Mouse (Mus musculus) layer of hippocampus, postnatal 36 days (tissue): ENCODE data around the gene Palmd. TPM values are rescaled to one million over a fixed set of nuclear protein-coding genes. Genes with fewer than 3 reads are reported as not detected.
A peak's percentile ranks its signal among the peaks of the same experiment; 100 is the strongest.

Source experiments
- DNase-seq, 2 experiments: peaks; one replicate each; pipeline ENCODE4 v3.0.0; 2022
- total RNA-seq, 2 experiments: library from RNA; stranded (reverse); gene quantifications; 2 replicates each; pipeline ENCODE4 v1.2.3; 2021

Gene Palmd
- 10 to 100 TPM; 29.1 to 31.8 TPM for total RNA-seq

DNA sequence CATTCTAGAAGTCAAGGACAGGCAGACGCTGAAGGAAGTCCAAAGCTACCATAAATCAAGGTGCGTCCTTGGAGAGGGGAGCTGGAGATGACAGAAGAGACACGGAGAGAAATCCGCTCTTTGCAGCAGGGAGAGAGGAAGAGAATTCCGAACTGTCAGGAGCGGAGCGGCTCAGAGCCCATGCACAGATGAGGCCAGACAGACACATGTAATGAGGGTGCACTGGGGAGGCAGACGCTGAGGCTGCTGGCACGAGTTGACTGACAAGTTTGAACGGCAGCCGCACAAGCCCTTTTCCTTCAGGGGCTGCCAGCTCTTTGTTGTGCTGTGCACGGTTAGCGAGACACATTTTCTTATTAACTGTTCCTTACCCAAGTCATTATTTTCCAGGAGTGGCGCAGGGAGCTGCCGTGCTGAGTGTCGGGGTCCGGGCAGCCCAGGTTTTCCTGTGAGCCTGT is at the start of gene Palmd:
Palmd (minus strand) TSS at position 448 of the 458 bp plus-strand sequence.
- DNase-seq = peak; percentile 66 to 71

DNA sequence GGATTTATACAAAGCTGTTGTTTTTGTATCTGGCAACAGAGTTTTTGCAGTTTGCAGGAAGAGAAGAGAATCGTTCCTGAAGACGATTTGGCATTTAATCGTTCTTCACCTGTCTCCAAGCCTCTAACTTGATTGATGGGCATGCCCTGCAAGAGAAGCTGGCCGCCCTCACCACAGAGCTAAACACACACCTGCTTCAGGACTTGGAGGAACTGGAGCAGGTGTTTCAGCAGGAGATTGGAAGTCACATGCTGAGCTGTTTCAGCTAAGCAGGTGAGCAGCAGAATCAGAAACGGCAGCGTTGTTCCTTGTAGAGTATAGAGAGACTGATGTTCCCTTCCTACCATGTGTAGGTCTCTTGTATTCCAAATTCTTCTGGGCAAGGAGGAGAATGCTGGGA is 41.4 kb upstream of the Palmd start:
- DNase-seq = no peak

- no peak for DNase-seq
Observed at GRCm38 (mm10) chr3:117007340-117007739, 38.6 kb upstream of the Palmd start.

DNA sequence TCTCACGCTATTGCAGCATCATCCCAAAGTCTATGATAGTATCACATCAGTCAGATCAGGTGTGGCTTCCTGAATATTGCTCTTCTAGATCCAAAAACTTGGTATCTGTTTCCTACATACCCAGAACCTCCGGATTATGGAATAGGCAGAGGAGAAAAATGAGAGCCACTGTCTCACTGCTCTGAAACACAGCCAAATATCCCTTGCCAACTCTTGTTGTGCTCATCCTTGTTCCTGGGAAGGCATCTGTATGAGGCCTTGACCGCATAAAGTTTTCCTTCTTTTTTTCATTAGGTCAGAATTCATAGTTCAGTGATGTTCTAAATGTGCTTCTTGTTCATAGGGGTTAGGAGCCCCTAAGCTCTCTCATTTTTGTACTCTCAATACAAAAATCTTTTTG is 37.8 kb upstream of the Palmd start:
- DNase-seq = no peak

- DNase-seq = no peak
Observed at GRCm38 (mm10) chr3:117003379-117003778, 34.6 kb upstream of the Palmd start.

DNA sequence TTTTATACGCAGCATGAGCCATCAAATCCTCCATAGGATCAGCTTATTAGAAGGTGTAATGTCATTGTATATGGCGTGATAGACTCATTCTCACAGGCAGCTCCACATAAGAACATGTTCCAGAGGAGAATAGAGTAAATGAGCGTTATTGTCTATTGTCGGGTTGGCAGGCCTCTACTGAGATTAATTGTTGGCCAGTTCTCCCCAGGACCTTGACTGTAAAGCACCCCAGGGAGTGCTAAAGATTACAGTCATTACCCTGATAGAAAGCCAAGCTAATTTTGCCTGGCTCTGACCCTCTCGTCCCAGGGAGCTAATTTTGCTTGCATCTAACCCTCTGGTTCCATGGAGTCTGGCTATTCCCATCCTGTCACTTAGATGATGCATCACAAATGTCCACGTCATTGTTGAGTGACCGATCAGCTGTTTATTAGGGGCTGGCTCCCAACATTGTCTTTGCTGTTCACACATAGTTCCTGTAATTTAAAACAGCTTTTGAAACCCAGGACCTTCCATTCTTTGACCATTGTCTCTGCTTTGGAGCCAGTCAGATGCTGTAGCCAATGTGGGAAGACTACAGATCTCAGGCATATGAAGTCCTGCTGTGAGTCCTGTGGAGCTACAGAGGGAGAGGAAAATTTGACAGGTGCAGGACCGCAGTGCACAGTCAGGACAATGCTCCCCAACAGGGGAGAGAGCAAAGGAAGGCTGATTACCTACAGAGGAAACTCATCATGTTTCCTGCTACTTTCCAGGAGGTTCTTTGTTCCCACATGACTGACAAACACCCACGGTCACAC is 33.1 kb upstream of the Palmd start:
- no peak for DNase-seq

DNA sequence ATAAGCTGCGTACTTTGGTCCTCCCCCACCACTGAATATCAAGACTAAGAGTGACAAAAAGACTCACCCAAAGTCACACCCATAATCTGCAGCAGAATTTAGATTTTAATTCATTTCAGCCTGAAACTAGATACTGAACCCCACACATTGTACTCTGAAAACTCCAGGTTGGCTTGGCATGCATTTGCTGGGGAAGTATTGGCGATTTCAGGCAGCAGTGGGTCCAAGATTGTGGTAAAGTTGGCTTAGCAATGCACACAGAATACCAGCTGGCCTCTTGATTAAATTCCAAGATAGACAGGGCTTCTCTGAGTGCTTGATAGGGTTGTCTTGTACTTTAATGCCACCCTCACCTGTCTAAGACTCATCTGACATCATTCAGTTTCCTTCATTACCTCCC is 24.2 kb upstream of the Palmd start:
- DNase-seq = no peak

- DNase-seq = no peak
Observed at GRCm38 (mm10) chr3:116991180-116991579, 22.4 kb upstream of the Palmd start.

- no peak for DNase-seq
Observed at GRCm38 (mm10) chr3:116988221-116988620, 19.4 kb upstream of the Palmd start.

DNA sequence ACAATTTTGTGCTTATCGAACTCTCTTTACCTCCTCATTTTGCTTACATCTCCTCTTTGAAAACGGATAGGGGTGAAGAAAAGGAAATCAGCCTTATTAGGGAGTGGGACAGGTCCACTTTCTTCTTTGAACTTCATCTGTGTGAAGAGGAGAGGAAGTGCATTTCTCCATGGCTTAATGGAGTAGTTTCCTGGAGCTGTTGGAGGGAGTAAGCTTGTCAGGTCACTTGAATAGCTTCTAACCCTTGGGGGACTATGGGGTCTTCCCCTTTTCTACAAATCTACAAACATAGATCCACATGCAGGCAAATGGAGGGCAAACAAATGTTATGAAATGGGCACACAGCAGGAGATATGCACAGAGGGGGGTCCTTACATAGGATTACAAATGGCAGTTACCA is 17.7 kb upstream of the Palmd start:
- DNase-seq = no peak

DNA sequence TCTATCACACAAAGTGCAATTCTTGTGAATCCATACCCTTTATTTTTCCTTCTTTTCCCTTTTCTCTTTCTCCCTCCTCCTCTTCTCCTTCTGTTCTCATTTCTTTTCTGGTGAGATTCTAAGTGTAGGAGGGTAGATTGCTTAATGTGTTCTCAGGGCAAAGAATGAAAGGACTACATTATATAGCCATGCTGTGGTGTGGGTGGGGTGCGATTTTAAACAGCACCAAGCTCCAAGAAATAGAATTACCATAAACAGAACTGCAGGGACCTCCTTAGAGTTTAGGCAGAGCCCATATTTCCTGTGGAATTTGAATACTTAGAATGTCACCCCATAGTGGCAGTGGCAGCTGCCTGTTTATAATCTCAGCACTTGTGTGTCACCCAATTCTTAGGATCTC is 17.0 kb upstream of the Palmd start:
- peak in 1 of 2 experiments; percentile 22 for DNase-seq

DNA sequence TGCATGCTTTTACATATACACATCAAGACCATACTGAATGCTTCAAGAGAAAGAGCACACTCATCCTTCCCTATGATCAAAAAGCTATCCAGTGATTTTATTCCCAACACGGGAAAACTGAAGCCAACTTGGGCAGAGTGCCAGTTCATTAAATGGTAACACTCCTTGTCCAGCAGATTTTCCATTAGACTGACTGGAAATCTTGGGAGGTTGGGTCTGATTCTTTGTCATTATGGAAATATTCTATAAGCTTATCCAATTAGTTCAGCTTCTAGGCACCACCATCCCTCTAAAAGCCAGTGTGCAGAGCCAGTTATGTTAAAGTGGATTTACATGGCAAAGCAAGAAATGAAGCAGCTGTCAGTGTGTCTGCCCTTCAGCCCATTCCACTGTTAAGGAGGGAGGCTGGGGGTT is 16.3 kb upstream of the Palmd start:
- DNase-seq = no peak

DNA sequence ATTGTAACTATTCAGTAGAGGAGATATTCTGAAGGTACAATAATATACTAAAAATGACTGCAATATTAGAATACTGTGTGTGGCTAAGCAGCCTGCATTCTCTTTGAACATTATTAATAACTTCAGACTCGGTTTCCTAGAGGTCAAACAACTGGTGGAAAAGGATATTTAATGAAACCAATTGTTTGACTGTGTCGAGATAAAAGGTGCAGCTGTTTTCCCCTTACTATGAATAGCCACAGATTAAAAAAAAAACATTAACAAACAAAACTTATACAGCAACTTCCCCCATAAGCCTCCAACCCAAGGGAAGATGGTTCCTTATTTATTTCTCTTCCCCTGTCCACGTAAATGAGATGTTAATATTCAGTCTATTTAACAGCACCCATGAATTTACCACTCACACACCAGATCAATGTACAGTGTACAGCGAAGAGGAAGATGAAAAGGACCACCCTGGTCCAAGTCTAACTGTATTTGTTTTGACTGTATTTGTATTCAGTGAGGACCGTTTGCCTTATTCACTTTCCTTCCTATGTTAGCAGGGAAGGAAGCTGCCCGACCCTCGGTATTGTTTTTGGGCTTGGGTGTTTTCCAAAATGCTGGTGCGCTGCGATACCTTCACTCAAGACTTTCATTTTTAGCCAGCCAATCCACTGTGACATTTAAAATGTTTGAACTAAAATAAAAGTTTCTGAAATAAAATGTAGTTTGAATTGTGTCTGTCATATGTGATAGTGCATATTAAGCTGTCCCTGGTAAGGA is 13.2 kb upstream of the Palmd start:
- no peak for DNase-seq

GRCm38 (mm10) chr3:116969786-116970185 is 999 bp upstream of the Palmd start:
- DNase-seq = no peak

DNA sequence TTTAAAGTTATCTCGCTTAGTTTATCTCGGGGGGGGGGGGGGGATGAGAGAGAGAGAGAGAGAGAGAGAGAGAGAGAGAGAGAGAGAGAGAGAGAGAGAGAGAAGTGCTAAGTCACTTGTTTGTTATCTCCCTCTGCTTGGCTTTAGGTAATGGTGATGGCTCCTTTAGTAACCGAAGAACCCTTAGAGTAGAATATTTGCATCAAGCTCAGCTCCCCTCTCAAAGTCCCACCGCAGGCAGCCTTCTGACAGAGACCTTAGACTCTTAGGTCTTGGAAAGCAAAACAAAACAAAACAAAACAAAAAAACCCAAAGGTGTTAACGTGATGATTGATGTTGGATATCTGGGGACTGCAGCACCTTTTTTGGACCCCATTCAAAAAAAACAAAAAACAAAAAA is 216 bp upstream of the Palmd start:
- DNase-seq = no peak

- no peak for DNase-seq
Observed at GRCm38 (mm10) chr3:116967967-116968366, 820 bp downstream of the Palmd start, which contains the start of gene 4930455H04Rik. Gene 4930455H04Rik (plus strand): TSS chr3:116968267.

DNA sequence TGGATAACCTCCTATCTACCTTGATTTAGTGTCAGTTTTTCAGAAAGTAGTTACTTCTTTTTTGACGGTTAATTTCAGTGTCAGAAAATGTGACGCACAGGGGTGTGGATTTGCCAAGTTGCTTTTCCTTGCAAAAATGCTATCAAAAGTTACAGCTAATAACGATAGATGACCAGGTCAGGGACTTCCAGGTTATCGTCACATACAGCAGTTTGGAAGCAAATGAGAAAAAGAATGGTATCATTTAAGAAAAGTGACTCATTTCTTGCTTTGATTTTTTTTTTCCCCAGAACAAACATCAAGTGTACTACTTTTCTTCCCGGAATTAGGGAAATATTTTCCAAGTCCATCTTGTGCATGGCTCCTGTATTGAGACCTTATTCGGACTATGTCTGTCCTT is 1.4 kb downstream of the Palmd start:
- no peak for DNase-seq

- no peak for DNase-seq
Observed at GRCm38 (mm10) chr3:116966800-116967199, 2.0 kb downstream of the Palmd start.

GRCm38 (mm10) chr3:116966225-116966624 is 2.6 kb downstream of the Palmd start:
- DNase-seq = peak in 1 of 2 experiments; percentile 51

GRCm38 (mm10) chr3:116964426-116964825 is 4.4 kb downstream of the Palmd start:
- DNase-seq = no peak

DNA sequence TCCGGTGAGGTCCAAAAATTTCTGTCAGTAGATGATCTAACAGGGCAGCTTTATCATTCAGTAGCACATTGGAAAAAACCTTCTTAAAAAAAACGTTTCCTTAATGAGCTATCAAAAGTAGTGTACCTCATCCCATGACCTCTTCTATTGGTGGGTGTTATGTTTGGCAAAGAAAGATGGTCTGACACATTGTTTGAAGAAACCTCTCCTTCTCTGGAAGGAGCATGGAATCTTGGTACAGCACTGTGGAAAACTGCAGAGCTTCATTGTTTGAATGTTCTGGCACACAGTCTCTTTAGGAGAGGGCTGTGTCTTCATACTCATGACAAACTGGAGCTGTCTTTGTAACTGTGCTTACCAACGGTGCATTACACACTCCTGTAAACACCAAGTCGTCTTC is 5.6 kb downstream of the Palmd start:
- no peak for DNase-seq

GRCm38 (mm10) chr3:116961354-116962142 is 7.2 kb downstream of the Palmd start:
- no peak for DNase-seq

DNA sequence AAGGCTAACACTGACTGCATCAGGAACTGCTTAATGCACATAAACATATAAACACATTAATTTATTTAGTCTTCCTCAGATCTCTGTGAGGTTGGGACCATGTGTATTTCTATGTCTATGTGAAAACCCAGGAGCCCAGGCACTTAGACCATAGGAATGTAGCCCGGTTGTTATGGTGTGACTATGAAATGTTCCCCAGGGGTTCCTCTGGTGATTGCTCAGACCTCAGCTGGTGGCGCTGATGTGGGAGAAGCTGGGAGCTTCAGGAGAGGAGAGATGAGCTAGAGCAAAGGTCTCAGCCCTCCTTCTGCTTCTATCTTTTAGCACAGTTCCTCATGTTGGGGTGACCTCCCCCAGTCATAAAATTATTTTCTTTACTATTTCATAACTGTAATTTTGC is 8.4 kb downstream of the Palmd start:
- no peak for DNase-seq
